Mouse (Mus musculus) bone marrow macrophage, adult 2 months (primary cell): ENCODE results near the gene Rbm19.

ENCODE experiments used
- CTCF ChIP-seq: IDR thresholded peaks from 2 replicates; pipeline ENCODE4 v1.5.1; 2012; ENCODE audit warnings: low read depth, mild to moderate bottlenecking, low read length, moderate library complexity
- POLR2A ChIP-seq: IDR thresholded peaks from 2 replicates; pipeline ENCODE4 v1.6.1; 2012; ENCODE audit warnings: mild to moderate bottlenecking, low read depth, low read length, borderline replicate concordance

DNA sequence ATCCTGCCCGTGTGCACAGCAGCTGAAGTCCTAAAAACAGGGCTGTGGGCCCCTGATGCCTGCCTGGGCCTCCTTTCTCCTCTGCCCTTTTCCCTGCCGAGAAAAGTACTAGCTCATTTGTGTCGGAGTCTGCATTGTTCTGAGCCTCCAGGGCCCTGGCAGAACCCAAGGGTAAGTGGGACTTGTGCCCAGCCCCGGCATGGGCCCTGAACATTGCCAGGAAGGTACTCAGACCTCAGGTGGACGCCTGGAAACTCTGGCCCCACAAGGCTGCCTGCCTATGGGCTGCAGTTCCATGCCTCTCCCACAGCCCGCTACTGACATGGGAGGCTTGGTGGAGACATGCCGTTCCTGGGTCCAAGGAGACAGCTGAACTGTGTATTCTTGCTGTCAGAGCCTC lies 72.3 kb downstream of the Rbm19 start:
- TF ChIP-seq POLR2A (no peak), CTCF (no peak)
